Mouse (Mus musculus) limb, embryonic 13.5 days (tissue): ENCODE data around the gene Tex2. TPM values are rescaled to one million over a fixed set of nuclear protein-coding genes. Genes with fewer than 3 reads are reported as not detected.
"Not testable (repeated sequence)": the region's sequence is repeated elsewhere in the genome, so short reads cannot be mapped to it uniquely, and the experiment has no call there.

Experiments
- ATAC-seq: fragments of 200-750 bp; cut with Nextera tagmentation; 2 replicates; pipeline ENCODE4 v1.8.0; 2017; ENCODE audit warnings: low read depth, moderate number of reproducible peaks, moderate TSS enrichment; ENCODE audit not compliant: low FRiP score
- H3K27ac ChIP-seq: fragments of 300-500 bp; sonication (generic); 2 replicates; pipeline ENCODE4 v1.5.1; 2015; ENCODE audit warnings: inconsistent platforms, mild to moderate bottlenecking, moderate library complexity
- H3K27me3 ChIP-seq: fragments of 300-500 bp; sonication (generic); 2 replicates; pipeline ENCODE4 v1.6.1; 2015; ENCODE audit warnings: mild to moderate bottlenecking, inconsistent platforms
- H3K36me3 ChIP-seq: fragments of 300-500 bp; sonication (generic); 2 replicates; pipeline ENCODE4 v1.6.1; 2015; ENCODE audit warnings: inconsistent platforms, mild to moderate bottlenecking, moderate library complexity
- H3K4me1 ChIP-seq: fragments of 300-500 bp; sonication (generic); 2 replicates; pipeline ENCODE4 v1.6.1; 2015; ENCODE audit warnings: inconsistent platforms
- H3K4me2 ChIP-seq: fragments of 300-500 bp; sonication (generic); replicated peaks from 2 replicates; pipeline ENCODE4 v1.6.1; 2015; ENCODE audit warnings: inconsistent platforms, mild to moderate bottlenecking, moderate library complexity
- H3K4me3 ChIP-seq: fragments of 300-500 bp; sonication (generic); 2 replicates; pipeline ENCODE4 v1.5.1; 2015; ENCODE audit warnings: moderate library complexity, mild to moderate bottlenecking, inconsistent platforms
- H3K9ac ChIP-seq: fragments of 300-500 bp; sonication (generic); 2 replicates; pipeline ENCODE4 v1.6.1; 2015; ENCODE audit warnings: mild to moderate bottlenecking, inconsistent platforms
- H3K9me3 ChIP-seq: fragments of 300-500 bp; sonication (generic); 2 replicates; pipeline ENCODE4 v1.6.1; 2016; ENCODE audit warnings: inconsistent platforms
- WGBS: fragments of 180-500 bp; shearing (Covaris S2); methylation state at CpG from one replicate; pipeline ENCODE4 v1.1.7; 2015; 5-methylcytosine and 5-hydroxymethylcytosine counted together
- polyA plus RNA-seq: library from polyadenylated mRNA; unstranded; fragments of >200 nt; fragmentation: Nextera tagmentation; extraction: Ambion mirVana; gene quantifications from 2 replicates; pipeline ENCODE4 v1.2.1, GENCODE M21; 2015

The Tex2 gene
- polyA plus RNA-seq, 1 experiment from 2014 or later: 8.2 TPM

GRCm38 (mm10) chr11:106639356-106639692, 26.1 kb upstream of the Tex2 start:
- H3K27me3 ChIP-seq: no peaks in the 10 kb centered on the region
- no peak overlapping the region for H3K27ac ChIP-seq
- H3K4me1 ChIP-seq: peaks cover 18% of the 10 kb centered on the region
- no peaks in the 10 kb centered on the region for H3K36me3 ChIP-seq
- no peak for ATAC-seq
- no peak overlapping the region for H3K9ac ChIP-seq
- H3K9me3 ChIP-seq: no peaks in the 10 kb centered on the region
- no peak overlapping the region for H3K4me2 ChIP-seq
- H3K4me3 ChIP-seq: no peak overlapping the region
- WGBS: 12% methylated on average over 5 of the region's 5 CpGs

GRCm38 (mm10) chr11:106638551-106639355, 25.5 kb upstream of the Tex2 start:
- peaks cover 18% of the 10 kb centered on the region for H3K4me1 ChIP-seq
- H3K9me3 ChIP-seq: no peaks in the 10 kb centered on the region
- H3K36me3 ChIP-seq: no peaks in the 10 kb centered on the region
- ATAC-seq: no peak
- H3K4me3 ChIP-seq: no peak overlapping the region
- no peak overlapping the region for H3K27ac ChIP-seq
- no peaks in the 10 kb centered on the region for H3K27me3 ChIP-seq
- WGBS: 37% methylated on average over 9 of the region's 9 CpGs
- no peak overlapping the region for H3K9ac ChIP-seq
- H3K4me2 ChIP-seq: no peak overlapping the region

GRCm38 (mm10) chr11:106637754-106638153, 24.5 kb upstream of the Tex2 start:
- no peak for ATAC-seq
- no peaks in the 10 kb centered on the region for H3K27me3 ChIP-seq
- peaks cover under 1% of the 10 kb centered on the region for H3K9me3 ChIP-seq
- WGBS: 26% methylated on average over 7 of the region's 7 CpGs
- H3K4me3 ChIP-seq: no peak overlapping the region
- no peak overlapping the region for H3K27ac ChIP-seq
- no peaks in the 10 kb centered on the region for H3K36me3 ChIP-seq
- H3K4me2 ChIP-seq: no peak overlapping the region
- peaks cover 18% of the 10 kb centered on the region for H3K4me1 ChIP-seq
- H3K9ac ChIP-seq: no peak overlapping the region

GRCm38 (mm10) chr11:106635946-106636345, 22.7 kb upstream of the Tex2 start:
- no peak overlapping the region for H3K4me2 ChIP-seq
- H3K9ac ChIP-seq: no peak overlapping the region
- H3K27me3 ChIP-seq: no peaks in the 10 kb centered on the region
- no peak overlapping the region for H3K27ac ChIP-seq
- no peak for ATAC-seq
- 60% methylated on average over 2 of the region's 2 CpGs for WGBS
- H3K4me3 ChIP-seq: no peak overlapping the region
- no peaks in the 10 kb centered on the region; the same call in 1 of the 2 replicates for H3K36me3 ChIP-seq
- peaks cover 7% of the 10 kb centered on the region for H3K9me3 ChIP-seq
- peaks cover 18% of the 10 kb centered on the region for H3K4me1 ChIP-seq

GRCm38 (mm10) chr11:106634175-106634574, 21.0 kb upstream of the Tex2 start:
- H3K9ac ChIP-seq, ATAC-seq: not testable (repeated sequence)

GRCm38 (mm10) chr11:106633456-106633855, 20.2 kb upstream of the Tex2 start:
- no peaks in the 10 kb centered on the region for H3K4me1 ChIP-seq
- H3K9ac ChIP-seq: no peak overlapping the region
- WGBS: 88% methylated on average over 2 of the region's 2 CpGs
- H3K9me3 ChIP-seq: peaks cover 7% of the 10 kb centered on the region
- no peak overlapping the region for H3K4me3 ChIP-seq
- H3K27ac ChIP-seq: no peak overlapping the region
- H3K4me2 ChIP-seq: no peak overlapping the region
- H3K36me3 ChIP-seq: no peaks in the 10 kb centered on the region; the same call in 1 of the 2 replicates
- no peaks in the 10 kb centered on the region for H3K27me3 ChIP-seq
- ATAC-seq: no peak

More at GRCm38 (mm10) chr11:106634175-106634574, 21.0 kb upstream of the Tex2 start:
- not testable (repeated sequence) for H3K4me3 ChIP-seq, H3K27ac ChIP-seq, H3K36me3 ChIP-seq, H3K9me3 ChIP-seq, H3K27me3 ChIP-seq, H3K4me1 ChIP-seq, H3K4me2 ChIP-seq
- 91% methylated on average over 3 of the region's 3 CpGs for WGBS

GRCm38 (mm10) chr11:106627692-106628091, 14.5 kb upstream of the Tex2 start:
- Histone ChIP-seq H3K36me3 (no peaks in the 10 kb centered on the region; the same call in 1 of the 2 replicates), H3K9ac (no peak overlapping the region), H3K9me3 (peaks cover 6% of the 10 kb centered on the region; the same call in 1 of the 2 replicates), H3K27me3 (no peaks in the 10 kb centered on the region), H3K27ac (no peak overlapping the region), H3K4me3 (no peak overlapping the region), H3K4me2 (no peak overlapping the region), H3K4me1 (no peaks in the 10 kb centered on the region)
- 23% methylated on average over 6 of the region's 6 CpGs for WGBS
- no peak for ATAC-seq

GRCm38 (mm10) chr11:106625577-106625976, 12.4 kb upstream of the Tex2 start:
- Histone ChIP-seq H3K4me2 (no peak overlapping the region), H3K9me3 (no peaks in the 10 kb centered on the region), H3K27ac (no peak overlapping the region), H3K27me3 (no peaks in the 10 kb centered on the region), H3K9ac (no peak overlapping the region), H3K36me3 (no peaks in the 10 kb centered on the region), H3K4me1 (no peaks in the 10 kb centered on the region), H3K4me3 (no peak overlapping the region)
- ATAC-seq: no peak
- WGBS: 55% methylated on average over 3 of the region's 3 CpGs

- no peak overlapping the region for H3K4me2 ChIP-seq
- peaks cover 4% of the 10 kb centered on the region; the same call in 1 of the 2 replicates for H3K4me1 ChIP-seq
- H3K9me3 ChIP-seq: no peaks in the 10 kb centered on the region
- no peaks in the 10 kb centered on the region for H3K36me3 ChIP-seq
- ATAC-seq: no peak
- H3K9ac ChIP-seq: no peak overlapping the region
- WGBS: 84% methylated on average over 2 of the region's 2 CpGs
- no peak overlapping the region for H3K4me3 ChIP-seq
- no peak overlapping the region for H3K27ac ChIP-seq
- no peaks in the 10 kb centered on the region for H3K27me3 ChIP-seq
These were observed 10.4 kb upstream of the Tex2 start for GRCm38 (mm10) chr11:106623629-106624028.

- no peak overlapping the region for H3K9ac ChIP-seq
- WGBS: 85% methylated on average over 8 of the region's 8 CpGs
- H3K36me3 ChIP-seq: no peaks in the 10 kb centered on the region
- H3K4me2 ChIP-seq: no peak overlapping the region
- H3K9me3 ChIP-seq: no peaks in the 10 kb centered on the region
- H3K4me3 ChIP-seq: no peak overlapping the region
- ATAC-seq: no peak
- H3K27ac ChIP-seq: no peak overlapping the region
- H3K4me1 ChIP-seq: peaks cover 4% of the 10 kb centered on the region; the same call in 1 of the 2 replicates
- H3K27me3 ChIP-seq: no peaks in the 10 kb centered on the region
These were observed 8.8 kb upstream of the Tex2 start for GRCm38 (mm10) chr11:106622056-106622455.

- WGBS: 83% methylated on average over 4 of the region's 4 CpGs
- not testable (repeated sequence) for H3K4me1 ChIP-seq, H3K9ac ChIP-seq, H3K36me3 ChIP-seq, H3K4me3 ChIP-seq, H3K9me3 ChIP-seq, H3K4me2 ChIP-seq, ATAC-seq, H3K27ac ChIP-seq, H3K27me3 ChIP-seq
These were observed 5.5 kb upstream of the Tex2 start for GRCm38 (mm10) chr11:106618768-106619167.

- Histone ChIP-seq H3K9ac (no peak overlapping the region), H3K9me3 (no peaks in the 10 kb centered on the region), H3K27ac (no peak overlapping the region), H3K4me3 (no peak overlapping the region), H3K4me1 (peaks cover 8% of the 10 kb centered on the region; the same call in 1 of the 2 replicates), H3K36me3 (no peaks in the 10 kb centered on the region), H3K27me3 (no peaks in the 10 kb centered on the region), H3K4me2 (no peak overlapping the region)
- no peak for ATAC-seq
- 82% methylated on average over 13 of the region's 13 CpGs for WGBS
These were observed 4.8 kb upstream of the Tex2 start for GRCm38 (mm10) chr11:106617821-106618580.
